Mouse (Mus musculus) adrenal gland, postnatal 14 days (tissue): ENCODE results near the gene Mnt. TPM values are rescaled to one million over a fixed set of nuclear protein-coding genes. Genes with fewer than 3 reads are reported as not detected.
A peak's percentile ranks its signal among the peaks of the same experiment; 100 is the strongest.

Source experiments
- DNase-seq: peaks from one replicate; pipeline ENCODE4 v3.0.0; 2021; ENCODE audit warnings: mixed read lengths
- total RNA-seq: library from RNA; stranded (reverse); gene quantifications from 2 replicates; pipeline ENCODE4 v1.2.3, GENCODE M21; 2021

Mnt gene
- total RNA-seq, 1 experiment from 2014 or later = 22.8 TPM

DNA sequence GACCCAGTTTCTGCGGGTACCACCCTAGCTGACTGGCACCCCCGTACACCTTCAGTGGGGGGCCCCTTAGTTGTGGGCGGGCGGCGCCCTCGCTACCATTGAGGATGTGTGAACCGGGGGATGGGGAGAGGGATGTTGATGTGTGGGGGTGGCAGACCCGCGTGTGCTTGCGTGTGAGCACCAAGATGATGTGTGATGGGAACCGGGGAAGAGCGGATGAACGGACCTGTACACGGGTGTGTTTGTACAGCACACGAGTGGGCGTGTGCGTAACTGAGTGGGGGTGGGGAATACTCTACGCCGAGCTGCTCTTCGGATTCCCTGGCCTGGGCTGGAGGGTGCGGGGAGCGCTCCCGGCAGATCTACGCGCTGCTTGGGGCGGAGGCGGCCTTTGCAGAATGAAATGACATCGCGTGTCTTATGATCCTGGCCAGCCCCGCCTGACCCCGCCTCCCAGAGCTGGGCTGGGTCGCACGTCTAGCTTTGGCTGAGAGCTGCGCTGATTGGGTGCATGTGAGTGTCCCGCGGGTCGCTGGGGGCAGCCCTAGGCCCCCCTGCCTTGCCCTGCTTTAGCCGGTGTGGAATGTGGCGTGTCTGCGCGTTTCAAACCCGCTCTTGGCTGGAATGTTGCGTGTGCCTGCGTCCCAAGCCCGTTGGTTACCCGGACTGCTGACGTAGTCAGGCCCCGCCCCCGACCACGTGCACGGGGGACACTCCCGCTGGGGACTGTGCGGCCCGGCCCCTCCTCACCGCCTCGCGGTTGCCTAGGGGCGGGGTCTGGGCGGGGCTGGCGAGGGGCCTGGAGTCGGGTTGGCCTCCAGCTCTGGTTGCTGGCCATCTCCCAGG lies 1.1 kb downstream of the Mnt start:
- peak; percentile 100 for DNase-seq

DNA sequence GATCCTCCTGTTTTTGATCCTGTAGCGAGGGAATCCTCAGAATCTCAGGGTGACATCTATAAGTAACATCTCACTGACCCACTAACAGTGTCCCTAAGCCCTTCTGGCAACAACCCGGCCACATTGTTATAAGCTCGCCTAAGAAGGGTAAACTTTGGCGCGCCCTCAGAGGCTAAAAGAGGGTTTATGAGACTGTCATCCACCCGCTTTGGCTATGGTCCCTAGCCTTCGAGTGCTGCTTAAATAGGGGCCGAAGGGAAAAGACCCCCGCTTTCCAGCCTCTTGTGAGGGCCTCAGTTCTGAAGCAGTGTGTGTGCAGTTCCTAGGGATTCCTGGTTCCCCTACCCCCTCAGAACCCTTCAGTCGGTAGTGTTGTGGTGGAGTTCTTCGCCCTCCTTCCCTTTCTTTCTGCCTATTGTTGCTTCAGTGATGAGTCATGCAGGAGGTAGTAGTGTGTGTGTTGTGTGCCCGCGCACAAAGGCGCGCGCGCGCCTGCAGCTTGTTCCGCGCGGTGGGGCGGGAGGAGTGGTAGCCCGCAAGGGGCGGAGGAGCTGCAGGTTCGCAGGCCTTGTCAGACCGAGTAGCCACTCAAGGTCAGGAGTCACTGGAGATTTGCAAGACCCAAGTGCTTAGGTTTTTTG lies 1.9 kb downstream of the Mnt start:
- peak; percentile 89 for DNase-seq

- DNase-seq = peak; percentile 85
These were observed 3.0 kb downstream of the Mnt start for GRCm38 (mm10) chr11:74833536-74834358.

DNA sequence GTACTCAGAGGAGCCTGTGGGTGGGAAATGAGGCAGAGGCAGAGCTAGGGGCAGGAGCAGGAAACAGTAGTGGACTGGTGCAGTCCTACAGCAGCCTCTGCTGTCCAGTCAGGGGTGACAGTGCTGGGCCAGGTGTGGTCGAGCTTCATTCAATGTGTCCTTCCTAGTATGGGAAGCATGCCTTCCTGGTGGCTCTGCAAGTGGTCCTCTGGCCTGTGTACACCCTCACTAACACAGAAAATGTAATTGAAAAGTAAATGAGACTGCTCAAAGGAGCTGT lies 3.6 kb downstream of the Mnt start:
- DNase-seq = peak; percentile 20

- peak; percentile 24 for DNase-seq
These were observed 4.0 kb downstream of the Mnt start for GRCm38 (mm10) chr11:74834650-74835277.

- no peak for DNase-seq
These were observed 5.0 kb downstream of the Mnt start for GRCm38 (mm10) chr11:74835593-74836224.

DNA sequence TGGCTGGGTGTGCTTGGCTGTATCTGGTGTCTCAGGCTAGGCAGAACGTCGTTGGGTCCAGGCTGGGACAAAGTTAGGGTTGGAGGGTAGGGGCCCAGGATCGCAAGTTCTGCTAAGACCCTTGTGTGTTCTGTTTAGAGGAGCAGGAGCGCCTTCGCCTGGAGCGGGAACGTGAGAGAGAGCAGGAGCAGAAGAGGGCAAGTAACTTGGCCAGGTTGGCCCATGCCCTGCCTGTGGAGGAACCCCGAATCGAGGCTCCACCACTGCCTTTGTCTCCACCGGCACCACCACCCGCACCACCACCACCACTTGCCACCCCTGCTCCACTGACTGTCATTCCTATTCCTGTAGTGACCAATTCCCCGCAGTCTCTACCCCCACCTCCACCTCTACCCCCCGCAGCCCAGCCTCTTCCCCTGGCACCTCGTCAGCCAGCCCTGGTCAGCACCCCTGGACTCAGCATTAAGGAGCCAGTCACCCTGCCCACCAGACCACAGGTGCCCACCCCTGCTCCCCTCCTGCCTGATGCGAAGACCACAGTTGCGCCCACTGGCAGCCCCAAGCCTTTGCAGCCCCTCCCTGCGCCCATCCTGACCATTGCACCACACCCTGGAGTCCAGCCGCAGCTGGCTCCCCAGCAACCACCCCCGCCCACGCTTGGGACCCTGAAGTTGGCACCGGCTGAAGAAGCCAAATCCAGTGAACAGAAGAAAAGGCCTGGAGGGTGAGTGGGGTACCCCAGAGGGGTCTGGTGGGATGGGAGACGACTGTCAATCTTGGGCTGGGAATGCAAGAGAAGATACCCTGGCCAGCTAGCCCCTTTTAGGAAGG lies 5.7 kb downstream of the Mnt start:
- peak; percentile 12 for DNase-seq

GRCm38 (mm10) chr11:74837056-74837693 lies 6.5 kb downstream of the Mnt start:
- no peak for DNase-seq

DNA sequence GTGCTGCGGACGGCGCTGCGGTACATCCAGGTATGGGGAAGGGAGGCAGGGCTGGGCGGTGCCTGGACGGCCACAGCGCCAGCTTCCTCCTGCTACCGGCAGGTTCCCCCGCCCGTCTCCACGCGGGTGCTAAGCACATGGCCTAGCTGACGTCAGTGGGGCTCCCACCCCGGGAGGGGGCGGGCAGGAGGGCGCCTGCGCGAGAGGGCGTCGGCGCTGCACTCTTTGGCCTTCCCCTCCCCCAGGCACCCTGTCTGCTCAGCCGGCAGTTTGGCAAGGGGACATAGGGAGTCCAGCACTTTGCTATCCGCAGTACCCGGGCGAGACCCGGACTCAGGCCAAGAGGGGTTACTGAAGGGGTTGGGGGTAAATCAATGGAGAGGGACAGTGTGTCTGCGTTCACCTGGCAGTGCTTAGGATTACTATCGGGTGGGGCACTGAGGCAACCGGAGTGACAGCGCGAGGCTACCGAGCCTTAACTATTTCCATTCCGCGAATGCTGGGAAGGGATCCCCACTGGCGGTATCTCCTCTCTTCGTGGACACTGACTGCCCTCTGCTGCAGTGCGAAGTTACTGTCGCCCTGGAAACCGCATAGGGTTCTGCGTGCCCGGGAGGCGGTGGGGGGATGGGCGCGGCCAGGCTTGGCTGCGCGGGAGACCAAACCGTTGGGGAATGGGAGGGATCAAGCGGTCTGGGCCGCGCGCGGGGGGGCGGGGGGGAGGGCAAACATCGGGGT lies 7.1 kb downstream of the Mnt start:
- peak; percentile 97 for DNase-seq

DNA sequence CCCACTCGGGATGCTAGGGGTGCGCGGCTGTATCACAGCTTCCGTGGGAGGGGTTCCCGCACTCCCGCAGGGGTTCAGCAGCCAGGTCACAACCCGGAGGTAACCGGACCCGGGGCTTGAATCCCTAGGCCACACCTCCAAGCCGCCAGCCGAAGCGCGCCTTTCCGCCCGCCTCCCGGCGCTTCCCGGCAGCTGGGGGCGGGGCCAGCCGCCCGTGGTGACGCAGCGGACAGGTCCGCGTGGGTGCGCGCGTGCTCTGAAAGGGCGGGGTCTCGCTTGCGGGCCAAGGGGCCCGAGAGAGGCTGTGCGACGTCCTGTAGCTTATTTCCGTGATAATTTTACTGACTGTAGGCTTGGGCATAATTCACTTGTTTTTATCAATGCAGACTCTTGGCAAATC lies 7.7 kb downstream of the Mnt start:
- peak; percentile 96 for DNase-seq

- DNase-seq = peak; percentile 69
These were observed 8.3 kb downstream of the Mnt start for GRCm38 (mm10) chr11:74838971-74839370.

- peak; percentile 10 for DNase-seq
These were observed 9.4 kb downstream of the Mnt start for GRCm38 (mm10) chr11:74839860-74840715.

GRCm38 (mm10) chr11:74840739-74841138 lies 10.0 kb downstream of the Mnt start:
- DNase-seq = peak; percentile 8

DNA sequence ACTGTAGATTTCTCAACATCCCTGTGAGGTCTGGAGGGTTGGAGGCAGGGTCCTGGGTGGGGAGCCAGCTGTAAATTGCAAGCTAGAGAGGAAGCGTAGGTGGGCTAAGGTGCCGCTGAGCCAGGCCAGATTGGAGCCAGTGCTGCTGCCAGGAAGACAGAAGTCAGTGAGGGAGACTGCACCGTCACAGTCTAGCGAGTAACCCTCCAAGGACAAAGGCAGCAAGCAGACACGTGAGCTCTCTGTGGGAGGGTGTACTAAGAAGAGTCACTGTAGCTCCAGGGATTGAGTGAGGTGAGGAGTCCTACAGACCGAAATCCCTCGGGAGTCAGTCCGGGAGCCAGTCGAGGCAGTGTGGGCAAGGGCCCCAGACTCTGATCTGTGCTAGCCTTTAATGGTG lies 10.6 kb downstream of the Mnt start:
- peak; percentile 74 for DNase-seq

- peak; percentile 5 for DNase-seq
These were observed 11.3 kb downstream of the Mnt start for GRCm38 (mm10) chr11:74842045-74842444.

DNA sequence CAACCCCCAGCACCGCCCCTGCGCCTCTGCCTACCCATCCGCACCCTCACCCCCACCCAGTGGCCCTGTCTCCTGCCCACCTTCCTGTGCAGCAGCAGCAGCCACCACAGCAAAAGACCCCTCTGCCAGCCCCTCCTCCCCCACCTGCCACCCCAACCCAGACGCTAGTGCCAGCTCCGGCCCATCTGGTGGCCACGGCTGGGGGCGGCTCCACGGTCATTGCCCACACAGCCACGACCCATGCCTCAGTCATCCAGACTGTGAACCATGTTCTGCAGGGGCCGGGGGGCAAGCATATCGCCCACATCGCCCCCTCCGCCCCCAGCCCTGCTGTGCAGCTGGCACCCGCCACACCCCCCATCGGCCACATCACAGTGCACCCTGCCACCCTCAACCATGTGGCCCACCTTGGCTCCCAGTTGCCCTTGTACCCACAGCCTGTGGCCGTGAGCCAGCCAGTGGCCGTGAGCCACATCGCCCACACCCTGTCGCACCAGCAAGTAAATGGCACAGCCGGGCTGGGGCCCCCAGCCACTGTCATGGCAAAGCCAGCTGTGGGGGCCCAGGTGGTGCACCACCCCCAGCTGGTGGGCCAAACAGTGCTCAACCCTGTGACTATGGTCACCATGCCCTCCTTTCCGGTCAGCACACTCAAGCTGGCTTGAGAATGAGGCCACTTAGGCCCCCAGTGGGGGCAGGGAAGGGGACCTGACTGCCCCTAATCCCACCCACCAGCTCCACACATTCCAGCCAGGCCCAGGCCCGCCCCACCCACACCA lies 12.1 kb downstream of the Mnt start:
- peak; percentile 26 for DNase-seq

GRCm38 (mm10) chr11:74843435-74843714 lies 12.7 kb downstream of the Mnt start:
- peak; percentile 44 for DNase-seq

DNA sequence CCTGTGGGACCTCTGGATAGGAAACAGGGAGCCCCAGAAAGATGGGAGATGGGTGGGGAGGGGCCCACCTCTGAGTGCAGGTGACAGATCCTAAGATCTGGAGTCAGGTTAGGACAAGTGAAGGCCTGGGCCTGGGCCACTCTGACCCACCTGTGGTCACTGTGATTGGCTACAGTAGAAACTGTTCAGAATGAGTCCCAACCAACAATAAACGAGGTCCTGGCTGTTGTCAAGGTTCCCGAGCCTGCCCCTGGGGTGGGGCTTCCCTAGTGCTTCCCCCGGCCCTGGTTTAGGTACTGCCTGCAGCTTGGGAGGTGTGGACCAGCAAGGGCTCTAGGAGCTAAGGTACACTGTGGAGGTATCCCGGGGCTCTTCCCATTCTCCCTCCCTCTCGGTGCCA lies 13.0 kb downstream of the Mnt start:
- no peak for DNase-seq
